9 mouse cellular contexts compared by ENCODE assay signal in genomic region chr5:130139393-130139792, GRCm38 (mm10). TPM values are rescaled to one million over a fixed set of nuclear protein-coding genes. Genes with fewer than 3 reads are reported as not detected.
DNase-seq lines count a peak whose midpoint lies in the region; ATAC-seq and TF ChIP-seq lines count a peak whose summit lies in the region.
"Had no signal": no experiment of that assay in that cellular context is flagged by ENCODE, and none has a peak within 500 bp of the region (broad histone marks: within the 10 kb centered on the region; RNA-seq: fewer than 3 reads in every experiment).

No protein-coding gene starts in this region.

- H3K4me1 ChIP-seq in heart, embryonic 12.5 days (replicated peaks) = peaks cover 9% of the 10 kb centered on the region; the same call in 1 of the 2 replicates
- no peaks in the 10 kb centered on the region for H3K4me1 ChIP-seq in midbrain, postnatal 0 days (ENCODE audit: insufficient read depth, low read length)

- H3K4me2 ChIP-seq in heart, embryonic 12.5 days = no peak overlapping the region
- H3K4me2 ChIP-seq in midbrain, postnatal 0 days (ENCODE audit: low read depth, low read length, poor library complexity, severe bottlenecking) = no peak overlapping the region

- H3K36me3 ChIP-seq in heart, embryonic 12.5 days = no peaks in the 10 kb centered on the region; the same call in 1 of the 2 replicates
- H3K36me3 ChIP-seq in midbrain, postnatal 0 days (ENCODE audit: insufficient read depth, low read length) = peaks cover 7% of the 10 kb centered on the region

- peak; percentile 96 for TF ChIP-seq CTCF in midbrain, postnatal 0 days (IDR thresholded peaks at IDR 0.05)

- H3K9ac ChIP-seq in heart, embryonic 12.5 days = no peak overlapping the region
- H3K9ac ChIP-seq in midbrain, postnatal 0 days (replicated peaks; ENCODE audit: low read length, poor library complexity, severe bottlenecking) = no peak overlapping the region

- no peaks in the 10 kb centered on the region for H3K9me3 ChIP-seq in heart, embryonic 12.5 days (replicated peaks)
- H3K9me3 ChIP-seq in midbrain, postnatal 0 days (ENCODE audit: low read length) = no peaks in the 10 kb centered on the region
- H3K9me3 ChIP-seq: megakaryocyte, embryonic 14.5 days had no signal

- H3K27ac ChIP-seq in heart, embryonic 12.5 days (ENCODE audit: poor library complexity, severe bottlenecking) = no peak overlapping the region
- no peak overlapping the region for H3K27ac ChIP-seq in midbrain, postnatal 0 days (ENCODE audit: low read depth, low read length)

- peaks cover 20% of the 10 kb centered on the region; the same call in 1 of the 2 replicates for H3K27me3 ChIP-seq in heart, embryonic 12.5 days (replicated peaks)
- no peaks in the 10 kb centered on the region for H3K27me3 ChIP-seq in midbrain, postnatal 0 days (ENCODE audit: insufficient read depth, low read length)

- no peak overlapping the region for H3K4me3 ChIP-seq in heart, embryonic 12.5 days
- H3K4me3 ChIP-seq in midbrain, postnatal 0 days (ENCODE audit: low read depth, low read length) = no peak overlapping the region
- H3K4me3 ChIP-seq: megakaryocyte, embryonic 14.5 days had no signal

- ATAC-seq in heart, embryonic 12.5 days (ENCODE audit: insufficient number of reproducible peaks, low FRiP score) = no peak
- ATAC-seq in midbrain, postnatal 0 days (ENCODE audit: low FRiP score) = no peak

- peak; percentile 94 for DNase-seq in heart, adult 11 months
- peak; percentile 97 for DNase-seq in adipocyte (ENCODE audit: low spot score)
- peak; percentile 78 for DNase-seq in embryo, embryonic 10 days (ENCODE audit: low spot score)
- DNase-seq in heart, adult 9 months (ENCODE audit: low spot score in 2 of 2) = peak; percentile 46 to 77
- DNase-seq in layer of hippocampus, postnatal 25 days (ENCODE audit: extremely low spot score in 1 of 2, low spot score in 1 of 2) = peak; percentile 60 to 91
- DNase-seq in midbrain, postnatal 0 days (ENCODE audit: low spot score) = peak; percentile 85
- peak; percentile 77 to 91 for DNase-seq in spleen, postnatal 4 days (ENCODE audit: low spot score in 2 of 2)

- 20% methylated on average over 8 of the region's 8 CpGs for WGBS in heart, embryonic 12.5 days
- 24% methylated on average over 8 of the region's 8 CpGs for WGBS in midbrain, postnatal 0 days

RNA-seq across cellular contexts. Expression of gene Kctd7, which starts 5.3 kb away (rescaled TPM):
- polyA plus RNA-seq in heart, embryonic 12.5 days (2016; fragmentation: Nextera tagmentation; extraction: Ambion mirVana) = 4.8 and 5.1 TPM in 2 replicates
- total RNA-seq in layer of hippocampus, postnatal 25 days (2021) = 10 to 100 TPM; 12.9 to 13.1 TPM
- 19.5 and 22.3 TPM in 2 replicates for total RNA-seq in midbrain, postnatal 0 days (2014; rRNA removed)
- polyA plus RNA-seq in midbrain, postnatal 0 days (2015; fragmentation: Nextera tagmentation; extraction: Ambion mirVana) = 12.2 and 14.3 TPM in 2 replicates

RNA-seq across cellular contexts. Expression of gene Rabgef1, which starts 32.2 kb away (rescaled TPM):
- 25.0 and 27.7 TPM in 2 replicates for polyA plus RNA-seq in heart, embryonic 12.5 days (2016; fragmentation: Nextera tagmentation; extraction: Ambion mirVana)
- 10 to 100 TPM; 45.3 to 48.0 TPM for total RNA-seq in layer of hippocampus, postnatal 25 days (2021)
- 15.5 and 24.2 TPM in 2 replicates for total RNA-seq in midbrain, postnatal 0 days (2014; rRNA removed)
- polyA plus RNA-seq in midbrain, postnatal 0 days (2015; fragmentation: Nextera tagmentation; extraction: Ambion mirVana) = 31.3 and 34.1 TPM in 2 replicates
